Mouse (Mus musculus) stomach, postnatal 0 days (tissue): ENCODE results near the gene Cd2. TPM values are rescaled to one million over a fixed set of nuclear protein-coding genes. Genes with fewer than 3 reads are reported as not detected.

Source experiments
- ATAC-seq: fragments of 200-750 bp; cut with Nextera tagmentation; 2 replicates; pipeline ENCODE4 v1.8.0; 2017; ENCODE audit not compliant: low FRiP score, low TSS enrichment
- DNase-seq: peaks from one replicate; pipeline ENCODE4 v3.0.0-alpha.2; 2016; ENCODE audit warnings: low spot score
- H3K27ac ChIP-seq: fragments of 300-500 bp; sonication (generic); replicated peaks from 2 replicates; pipeline ENCODE4 v1.5.1; 2014; ENCODE audit warnings: mild to moderate bottlenecking, control low read depth
- H3K27me3 ChIP-seq: fragments of 300-500 bp; sonication (generic); 2 replicates; pipeline ENCODE4 v1.6.1; 2014; ENCODE audit warnings: low read length; ENCODE audit not compliant: control insufficient read depth, insufficient read depth
- H3K36me3 ChIP-seq: fragments of 300-500 bp; sonication (generic); 2 replicates; pipeline ENCODE4 v1.6.1; 2014; ENCODE audit warnings: low read length, mixed read lengths; ENCODE audit not compliant: control insufficient read depth, insufficient read depth
- H3K4me1 ChIP-seq: fragments of 300-500 bp; sonication (generic); replicated peaks from 2 replicates; pipeline ENCODE4 v1.6.1; 2014; ENCODE audit warnings: antibody characterized with exemption; ENCODE audit not compliant: control insufficient read depth, insufficient read depth
- H3K4me2 ChIP-seq: fragments of 300-500 bp; sonication (generic); replicated peaks from 2 replicates; pipeline ENCODE4 v1.6.1; 2014; ENCODE audit warnings: low read depth, mild to moderate bottlenecking, control low read depth, moderate library complexity
- H3K4me3 ChIP-seq: fragments of 300-500 bp; sonication (generic); 2 replicates; pipeline ENCODE4 v1.5.1; 2014; ENCODE audit warnings: low read depth, low read length, control low read depth
- H3K9ac ChIP-seq: fragments of 300-500 bp; sonication (generic); 2 replicates; pipeline ENCODE4 v1.6.1; 2014; ENCODE audit warnings: mild to moderate bottlenecking, low read length, control low read depth, mixed read lengths
- H3K9me3 ChIP-seq: fragments of 300-500 bp; sonication (generic); 2 replicates; pipeline ENCODE4 v1.6.1; 2016; ENCODE audit warnings: low read length; ENCODE audit not compliant: control insufficient read depth
- CTCF ChIP-seq: IDR thresholded peaks from 2 replicates; pipeline ENCODE4 v1.5.1; 2016; ENCODE audit warnings: antibody characterized with exemption, low read depth, mild to moderate bottlenecking, moderate library complexity
- EP300 ChIP-seq: optimal IDR thresholded peaks from 2 replicates; pipeline ENCODE3; 2016; ENCODE audit warnings: antibody characterized with exemption
- WGBS: fragments of 180-500 bp; shearing (Covaris S2); extraction: QIAGEN DNeasy Blood & Tissue Kit; methylation state at CpG from one replicate; pipeline ENCODE4 v1.1.7; 2014; 5-methylcytosine and 5-hydroxymethylcytosine counted together
- polyA plus RNA-seq: library from polyadenylated mRNA; unstranded; fragments of >200 nt; fragmentation: Nextera tagmentation; extraction: Ambion mirVana; gene quantifications from 2 replicates; pipeline ENCODE4 v1.2.1, GENCODE M21; 2015

The Cd2 gene
- polyA plus RNA-seq, 1 experiment from 2014 or later, result not detected

DNA sequence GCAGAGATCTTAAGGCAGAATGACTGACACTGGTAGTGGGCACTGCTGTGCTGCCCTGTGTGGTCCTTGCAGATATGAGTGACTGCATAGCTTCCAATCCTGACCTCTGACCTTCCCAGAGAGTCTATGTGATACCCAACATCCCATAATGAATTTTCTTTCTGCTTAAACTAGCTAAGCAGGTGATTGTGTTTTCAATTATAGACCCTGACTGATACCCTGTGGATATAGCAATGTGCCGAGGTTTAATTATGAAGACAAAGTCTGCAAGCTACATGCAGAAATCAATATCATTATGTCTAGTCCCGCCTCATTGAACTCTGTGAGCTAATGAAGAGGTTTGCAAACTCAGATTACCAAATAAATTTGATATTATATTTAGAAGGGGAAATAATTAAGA, 44.7 kb downstream of the Cd2 start:
- TF ChIP-seq EP300 (no peak), CTCF (no peak)
- no peak overlapping the region for H3K4me2 ChIP-seq
- H3K4me1 ChIP-seq, result no peaks in the 10 kb centered on the region
- DNase-seq (no peak), ATAC-seq (no peak)
- no peaks in the 10 kb centered on the region for H3K36me3 ChIP-seq
- no peak overlapping the region for H3K9ac ChIP-seq
- H3K4me3 ChIP-seq, result no peak overlapping the region
- H3K27ac ChIP-seq, result no peak overlapping the region
- H3K27me3 ChIP-seq, result no peaks in the 10 kb centered on the region
- WGBS, result 89% methylated on average over 2 of the region's 2 CpGs
- no peaks in the 10 kb centered on the region for H3K9me3 ChIP-seq

DNA sequence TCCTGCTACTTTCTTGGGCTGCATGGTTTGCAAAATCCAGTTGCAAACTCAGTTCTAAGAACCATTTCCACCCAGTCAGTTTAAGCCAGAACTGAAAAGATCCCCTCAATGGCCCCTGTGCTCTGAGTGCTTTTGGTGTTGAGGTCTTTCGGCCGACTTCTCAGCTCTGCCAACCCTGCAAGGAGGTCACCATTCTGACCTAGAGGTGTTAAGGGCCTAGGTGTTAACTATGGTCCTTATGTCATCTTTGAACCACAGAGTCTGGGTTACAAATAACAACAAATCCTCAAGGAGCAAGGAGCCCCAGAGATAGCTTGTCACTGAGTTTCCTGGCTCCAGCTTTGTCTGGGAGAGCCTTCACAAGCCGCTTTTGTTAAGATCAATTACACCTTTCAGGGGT, 45.9 kb downstream of the Cd2 start:
- no peaks in the 10 kb centered on the region for H3K4me1 ChIP-seq
- H3K27ac ChIP-seq, result no peak overlapping the region
- WGBS, result 76% methylated on average over 3 of the region's 3 CpGs
- no peak for ATAC-seq
- no peak for DNase-seq
- H3K4me2 ChIP-seq, result no peak overlapping the region
- no peaks in the 10 kb centered on the region for H3K36me3 ChIP-seq
- H3K9me3 ChIP-seq, result no peaks in the 10 kb centered on the region
- no peak overlapping the region for H3K4me3 ChIP-seq
- no peak overlapping the region for H3K9ac ChIP-seq
- H3K27me3 ChIP-seq, result no peaks in the 10 kb centered on the region
- TF ChIP-seq CTCF, result no peak
- no peak for TF ChIP-seq EP300

DNA sequence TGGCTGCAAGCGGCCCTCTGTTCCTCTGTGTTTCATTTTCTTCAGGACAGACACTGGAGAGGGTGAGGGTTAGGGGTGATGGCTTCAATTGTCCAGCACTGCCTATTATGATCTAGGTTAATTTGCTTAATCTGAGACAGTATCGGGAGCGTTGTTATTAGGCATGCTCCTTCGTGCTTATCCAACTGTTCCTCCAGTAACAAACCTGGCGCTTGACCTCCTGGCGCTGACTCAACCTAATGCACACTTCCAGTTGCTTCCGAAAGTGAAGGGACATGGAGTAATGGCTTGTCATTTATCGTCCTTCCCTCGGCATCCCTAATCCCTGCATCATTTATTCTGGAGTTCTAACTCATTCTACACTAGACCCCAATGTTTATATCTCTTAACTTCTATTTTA, 46.9 kb downstream of the Cd2 start:
- no peaks in the 10 kb centered on the region for H3K36me3 ChIP-seq
- TF ChIP-seq EP300 (no peak), CTCF (no peak)
- DNase-seq (no peak), ATAC-seq (no peak)
- no peak overlapping the region for H3K9ac ChIP-seq
- no peak overlapping the region for H3K27ac ChIP-seq
- 62% methylated on average over 9 of the region's 9 CpGs for WGBS
- H3K4me1 ChIP-seq, result no peaks in the 10 kb centered on the region
- H3K4me3 ChIP-seq, result no peak overlapping the region
- no peaks in the 10 kb centered on the region for H3K9me3 ChIP-seq
- no peaks in the 10 kb centered on the region for H3K27me3 ChIP-seq
- H3K4me2 ChIP-seq, result no peak overlapping the region

DNA sequence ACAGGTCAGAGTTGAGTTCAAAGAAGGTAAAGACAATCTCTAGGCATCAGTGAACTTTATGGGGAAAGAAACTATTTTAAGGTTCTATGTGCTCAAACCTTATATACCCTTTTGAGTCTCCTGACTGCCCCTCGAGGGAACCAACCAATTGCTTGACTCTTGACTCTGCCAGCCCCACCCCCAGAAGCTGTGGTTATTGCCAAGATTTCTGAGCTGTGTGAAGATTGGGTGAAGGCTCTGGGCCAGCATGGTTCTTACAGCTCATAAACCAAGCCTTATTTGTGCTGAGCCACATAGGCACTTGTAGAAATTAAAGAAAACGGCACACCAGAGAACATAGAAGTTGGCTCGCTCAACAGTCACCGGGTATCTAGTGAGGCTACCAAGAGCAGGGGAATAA, 48.5 kb downstream of the Cd2 start:
- Histone ChIP-seq H3K4me2 (no peak overlapping the region), H3K4me3 (no peak overlapping the region), H3K27me3 (no peaks in the 10 kb centered on the region), H3K4me1 (no peaks in the 10 kb centered on the region), H3K9ac (no peak overlapping the region), H3K9me3 (no peaks in the 10 kb centered on the region), H3K36me3 (no peaks in the 10 kb centered on the region), H3K27ac (no peak overlapping the region)
- ATAC-seq (no peak), DNase-seq (no peak)
- 74% methylated on average over 4 of the region's 4 CpGs for WGBS
- no peak for TF ChIP-seq CTCF
- no peak for TF ChIP-seq EP300

DNA sequence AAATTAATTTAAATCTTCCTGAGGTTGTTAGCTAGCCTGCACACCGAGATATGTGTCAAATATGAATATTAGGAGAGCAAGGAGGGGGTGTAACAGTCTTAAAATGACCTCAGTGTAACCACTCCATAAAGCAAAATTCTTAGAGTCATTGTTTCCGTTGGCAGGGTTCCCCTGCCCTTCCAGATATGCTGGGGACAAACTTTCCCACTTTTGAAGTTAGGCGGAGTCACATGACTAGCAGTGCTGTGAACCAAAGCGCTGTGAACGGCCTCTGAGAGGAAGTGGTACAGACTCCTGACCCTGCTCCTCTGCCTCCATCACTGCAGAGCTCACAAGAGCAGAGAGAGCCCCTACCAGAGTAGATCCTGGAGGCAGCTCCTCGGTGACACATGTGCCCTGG, 49.0 kb downstream of the Cd2 start:
- Histone ChIP-seq H3K4me1 (no peaks in the 10 kb centered on the region), H3K27me3 (no peaks in the 10 kb centered on the region), H3K4me2 (no peak overlapping the region), H3K4me3 (no peak overlapping the region), H3K9ac (no peak overlapping the region), H3K27ac (no peak overlapping the region), H3K9me3 (no peaks in the 10 kb centered on the region), H3K36me3 (no peaks in the 10 kb centered on the region)
- ATAC-seq (no peak), DNase-seq (no peak)
- TF ChIP-seq CTCF (no peak), EP300 (no peak)
- 83% methylated on average over 6 of the region's 6 CpGs for WGBS

- no peaks in the 10 kb centered on the region for H3K4me1 ChIP-seq
- H3K27me3 ChIP-seq, result no peaks in the 10 kb centered on the region
- ATAC-seq (no peak), DNase-seq (no peak)
- no peak overlapping the region for H3K4me3 ChIP-seq
- no peaks in the 10 kb centered on the region for H3K9me3 ChIP-seq
- no peak overlapping the region for H3K9ac ChIP-seq
- no peak overlapping the region for H3K27ac ChIP-seq
- TF ChIP-seq EP300 (no peak), CTCF (no peak)
- WGBS, result 48% methylated on average over 16 of the region's 16 CpGs
- no peak overlapping the region for H3K4me2 ChIP-seq
- no peaks in the 10 kb centered on the region for H3K36me3 ChIP-seq
Observed at GRCm38 (mm10) chr3:101236995-101237808, 50.5 kb downstream of the Cd2 start.
